Mouse (Mus musculus) lung, embryonic 14.5 days (tissue): ENCODE data around the gene Smarca4. TPM values are rescaled to one million over a fixed set of nuclear protein-coding genes. Genes with fewer than 3 reads are reported as not detected.
A peak's percentile ranks its signal among the peaks of the same experiment; 100 is the strongest.
"Not testable (repeated sequence)": the region's sequence is repeated elsewhere in the genome, so short reads cannot be mapped to it uniquely, and the experiment has no call there.

ENCODE experiments used
- ATAC-seq: fragments of 200-750 bp; cut with Nextera tagmentation; 2 replicates; pipeline ENCODE4 v1.8.0; 2017; ENCODE audit warnings: mild to moderate bottlenecking, moderate TSS enrichment, moderate library complexity; ENCODE audit not compliant: insufficient read depth
- DNase-seq: peaks from one replicate; pipeline ENCODE4 v3.0.0-alpha.2; 2015
- H3K27ac ChIP-seq: fragments of 300-500 bp; sonication (generic); 2 replicates; pipeline ENCODE4 v1.5.1; 2014; ENCODE audit warnings: low read depth, mild to moderate bottlenecking, moderate library complexity
- H3K27me3 ChIP-seq: fragments of 300-500 bp; sonication (generic); 2 replicates; pipeline ENCODE4 v1.6.1; 2014; ENCODE audit warnings: low read length, control low read depth; ENCODE audit not compliant: insufficient read depth
- H3K36me3 ChIP-seq: fragments of 300-500 bp; sonication (generic); 2 replicates; pipeline ENCODE4 v1.6.1; 2014; ENCODE audit warnings: control low read depth; ENCODE audit not compliant: insufficient read depth
- H3K4me1 ChIP-seq: fragments of 300-500 bp; sonication (generic); 2 replicates; pipeline ENCODE4 v1.6.1; 2014; ENCODE audit warnings: antibody characterized with exemption, control low read depth; ENCODE audit not compliant: insufficient read depth
- H3K4me2 ChIP-seq: fragments of 300-500 bp; sonication (generic); 2 replicates; pipeline ENCODE4 v1.6.1; 2014; ENCODE audit warnings: mild to moderate bottlenecking
- H3K4me3 ChIP-seq: fragments of 300-500 bp; sonication (generic); 2 replicates; pipeline ENCODE4 v1.5.1; 2014; ENCODE audit warnings: low read depth, low read length
- H3K9ac ChIP-seq: fragments of 300-500 bp; sonication (generic); 2 replicates; pipeline ENCODE4 v1.6.1; 2014
- H3K9me3 ChIP-seq: fragments of 300-500 bp; sonication (generic); 2 replicates; pipeline ENCODE4 v1.6.1; 2016; ENCODE audit warnings: low read depth, low read length, control low read depth
- CTCF ChIP-seq: IDR thresholded peaks from 2 replicates; pipeline ENCODE4 v1.5.1; 2016; ENCODE audit warnings: antibody characterized with exemption, low read depth
- WGBS: fragments of 180-500 bp; shearing (Covaris S2); extraction: QIAGEN DNeasy Blood & Tissue Kit; methylation state at CpG from one replicate; pipeline ENCODE4 v1.1.7; 2014; 5-methylcytosine and 5-hydroxymethylcytosine counted together
- polyA plus RNA-seq: library from polyadenylated mRNA; unstranded; fragments of >200 nt; fragmentation: Nextera tagmentation; extraction: Ambion mirVana; gene quantifications from 2 replicates; pipeline ENCODE4 v1.2.1, GENCODE M21; 2014

Gene Smarca4
- polyA plus RNA-seq, 1 experiment from 2014 or later, result 114 TPM

GRCm38 (mm10) chr9:21690031-21690430, 74.1 kb downstream of the Smarca4 start:
- Histone ChIP-seq H3K36me3 (peaks cover 96% of the 10 kb centered on the region), H3K27me3 (no peaks in the 10 kb centered on the region), H3K27ac (no peak overlapping the region), H3K4me2 (no peak overlapping the region), H3K4me3 (no peak overlapping the region), H3K9me3 (no peaks in the 10 kb centered on the region), H3K4me1 (no peaks in the 10 kb centered on the region), H3K9ac (no peak overlapping the region)
- ATAC-seq (no peak), DNase-seq (no peak)
- TF ChIP-seq CTCF, result no peak
- WGBS, result 84% methylated on average over 3 of the region's 3 CpGs

- H3K9ac ChIP-seq, result no peak overlapping the region
- 33% methylated on average over 2 of the region's 2 CpGs for WGBS
- DNase-seq, result peak; percentile 69
- no peak for ATAC-seq
- H3K4me2 ChIP-seq, result no peak overlapping the region
- no peak overlapping the region for H3K27ac ChIP-seq
- peaks cover 95% of the 10 kb centered on the region for H3K36me3 ChIP-seq
- peak; percentile 53 for TF ChIP-seq CTCF
- H3K4me1 ChIP-seq, result no peaks in the 10 kb centered on the region
- no peaks in the 10 kb centered on the region for H3K9me3 ChIP-seq
- H3K4me3 ChIP-seq, result no peak overlapping the region
- no peaks in the 10 kb centered on the region for H3K27me3 ChIP-seq
Measured at GRCm38 (mm10) chr9:21691862-21692261, 75.9 kb downstream of the Smarca4 start.

- no peak overlapping the region for H3K4me3 ChIP-seq
- H3K9me3 ChIP-seq, result no peaks in the 10 kb centered on the region
- DNase-seq (no peak), ATAC-seq (no peak)
- no peak for TF ChIP-seq CTCF
- WGBS, result 93% methylated on average over 4 of the region's 4 CpGs
- H3K4me2 ChIP-seq, result no peak overlapping the region
- no peaks in the 10 kb centered on the region for H3K27me3 ChIP-seq
- peaks cover 95% of the 10 kb centered on the region for H3K36me3 ChIP-seq
- no peak overlapping the region for H3K9ac ChIP-seq
- no peak overlapping the region for H3K27ac ChIP-seq
- H3K4me1 ChIP-seq, result no peaks in the 10 kb centered on the region
Measured at GRCm38 (mm10) chr9:21692491-21692890, 76.5 kb downstream of the Smarca4 start.

GRCm38 (mm10) chr9:21694071-21694470, 78.1 kb downstream of the Smarca4 start:
- ATAC-seq, result no peak
- H3K4me3 ChIP-seq, result no peak overlapping the region
- no peak for DNase-seq
- H3K9ac ChIP-seq, result no peak overlapping the region
- H3K4me2 ChIP-seq, result no peak overlapping the region
- H3K27ac ChIP-seq, result no peak overlapping the region
- no peak for TF ChIP-seq CTCF
- H3K27me3 ChIP-seq, result no peaks in the 10 kb centered on the region
- no peaks in the 10 kb centered on the region for H3K9me3 ChIP-seq
- H3K4me1 ChIP-seq, result no peaks in the 10 kb centered on the region
- H3K36me3 ChIP-seq, result peaks cover 90% of the 10 kb centered on the region

DNA sequence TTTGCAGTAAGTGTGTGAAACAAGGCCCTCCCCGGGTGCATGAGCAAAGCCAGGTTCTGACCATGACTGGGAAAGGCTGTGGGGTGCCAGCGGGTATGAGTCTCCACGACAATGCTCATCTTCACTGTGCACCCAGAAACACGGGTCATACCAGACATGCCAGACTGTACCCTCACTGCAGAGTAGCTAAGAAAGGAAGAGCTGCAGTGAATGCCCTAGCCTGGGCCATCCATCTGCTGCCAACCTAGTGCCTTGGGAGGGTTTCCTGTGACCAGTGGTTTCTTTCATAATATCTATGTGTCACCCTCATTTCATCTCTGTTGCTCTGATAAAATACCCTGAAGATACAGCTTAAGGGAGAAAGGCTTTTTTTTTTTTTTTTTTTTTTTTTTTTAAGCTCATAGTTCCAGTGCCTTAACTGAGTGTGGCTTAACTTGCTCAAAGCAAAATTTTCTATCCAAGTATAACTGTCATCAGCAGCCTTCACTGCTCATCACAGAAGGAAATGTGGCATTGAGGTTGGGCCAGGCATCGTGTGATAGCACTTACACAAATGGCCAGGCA, 79.3 kb downstream of the Smarca4 start:
- Histone ChIP-seq H3K27ac (no peak overlapping the region), H3K4me2 (no peak overlapping the region), H3K4me1 (no peaks in the 10 kb centered on the region), H3K9me3 (no peaks in the 10 kb centered on the region), H3K4me3 (no peak overlapping the region), H3K9ac (no peak overlapping the region), H3K36me3 (peaks cover 92% of the 10 kb centered on the region), H3K27me3 (no peaks in the 10 kb centered on the region)
- 85% methylated on average over 5 of the region's 5 CpGs for WGBS
- TF ChIP-seq CTCF, result no peak
- no peak for ATAC-seq
- DNase-seq, result no peak

GRCm38 (mm10) chr9:21697121-21697520, 81.2 kb downstream of the Smarca4 start:
- 83% methylated on average over 6 of the region's 6 CpGs for WGBS
- Histone ChIP-seq H3K9ac (no peak overlapping the region), H3K27me3 (no peaks in the 10 kb centered on the region), H3K27ac (no peak overlapping the region), H3K4me1 (no peaks in the 10 kb centered on the region), H3K4me2 (no peak overlapping the region), H3K36me3 (peaks cover 93% of the 10 kb centered on the region), H3K4me3 (no peak overlapping the region), H3K9me3 (no peaks in the 10 kb centered on the region)
- TF ChIP-seq CTCF, result no peak
- ATAC-seq (no peak), DNase-seq (no peak)

- DNase-seq, ATAC-seq, H3K27me3 ChIP-seq, H3K9me3 ChIP-seq, H3K4me3 ChIP-seq, H3K9ac ChIP-seq, H3K4me1 ChIP-seq, H3K4me2 ChIP-seq, H3K27ac ChIP-seq: not testable (repeated sequence)
- 0 out of 2 replicates have a peak, but pooled peaks have one; percentile 9 for TF ChIP-seq CTCF
- 78% methylated on average over 6 of the region's 6 CpGs for WGBS
- peaks cover 94% of the 10 kb centered on the region for H3K36me3 ChIP-seq
Measured at GRCm38 (mm10) chr9:21699280-21699679, 83.3 kb downstream of the Smarca4 start.

DNA sequence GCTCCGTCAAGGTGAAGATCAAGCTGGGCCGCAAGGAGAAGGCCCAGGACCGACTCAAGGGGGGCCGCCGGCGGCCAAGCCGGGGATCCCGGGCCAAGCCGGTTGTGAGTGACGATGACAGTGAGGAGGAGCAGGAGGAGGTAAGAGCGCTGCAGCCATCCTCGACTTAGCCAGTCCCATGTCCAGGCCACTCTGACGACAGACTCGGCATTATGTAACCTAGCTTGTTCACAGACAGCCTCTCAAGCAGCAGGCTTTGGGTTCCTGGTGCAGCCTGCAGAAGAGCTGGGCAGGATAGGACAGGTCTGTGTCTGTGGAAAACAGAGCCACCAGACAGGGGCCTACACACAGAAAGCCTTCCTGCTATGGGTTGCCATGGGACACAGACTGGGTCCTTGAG, 85.1 kb downstream of the Smarca4 start:
- 93% methylated on average over 14 of the region's 14 CpGs for WGBS
- H3K36me3 ChIP-seq, result peaks cover 94% of the 10 kb centered on the region

More for the DNA sequence above, 85.1 kb downstream of the Smarca4 start:
- ATAC-seq (no peak), DNase-seq (no peak)
- Histone ChIP-seq H3K9ac (no peak overlapping the region), H3K4me1 (no peaks in the 10 kb centered on the region), H3K4me3 (no peak overlapping the region), H3K9me3 (no peaks in the 10 kb centered on the region), H3K27me3 (no peaks in the 10 kb centered on the region), H3K4me2 (no peak overlapping the region), H3K27ac (no peak overlapping the region)
- no peak for TF ChIP-seq CTCF
